Mouse (Mus musculus): ENCODE results near the gene Adamts9.
A peak's percentile ranks its signal among the peaks of the same experiment; 100 is the strongest.

The Adamts9 gene

GRCm38 (mm10) chr6:92860285-92860912 lies 82.9 kb downstream of the Adamts9 start:
- DNase-seq (ENCODE audit: low read depth, low spot score): no peak

GRCm38 (mm10) chr6:92858721-92859510 lies 84.4 kb downstream of the Adamts9 start:
- no peak for DNase-seq (ENCODE audit: low read depth, low spot score)

GRCm38 (mm10) chr6:92857761-92858160 lies 85.5 kb downstream of the Adamts9 start:
- DNase-seq (ENCODE audit: low read depth, low spot score): no peak

GRCm38 (mm10) chr6:92854873-92855272 lies 88.4 kb downstream of the Adamts9 start:
- no peak for DNase-seq (ENCODE audit: low read depth, low spot score)

- peak; percentile 16 for DNase-seq (ENCODE audit: low read depth, low spot score)
Observed at GRCm38 (mm10) chr6:92850250-92850649, 93.0 kb downstream of the Adamts9 start.

GRCm38 (mm10) chr6:92849208-92849607 lies 94.1 kb downstream of the Adamts9 start:
- DNase-seq (ENCODE audit: low read depth, low spot score): no peak

- DNase-seq (ENCODE audit: low read depth, low spot score): no peak
Observed at GRCm38 (mm10) chr6:92846614-92847013, 96.7 kb downstream of the Adamts9 start.

- DNase-seq (ENCODE audit: low read depth, low spot score): no peak
Observed at GRCm38 (mm10) chr6:92845898-92846297, 97.4 kb downstream of the Adamts9 start.

GRCm38 (mm10) chr6:92843474-92843873 lies 99.8 kb downstream of the Adamts9 start:
- DNase-seq (ENCODE audit: low read depth, low spot score): no peak

- no peak for DNase-seq (ENCODE audit: low read depth, low spot score)
Observed at GRCm38 (mm10) chr6:92842000-92842399, 101.3 kb downstream of the Adamts9 start.

GRCm38 (mm10) chr6:92831106-92831505 lies 112.2 kb downstream of the Adamts9 start:
- DNase-seq (ENCODE audit: low read depth, low spot score): no peak

- no peak for DNase-seq (ENCODE audit: low read depth, low spot score)
Observed at GRCm38 (mm10) chr6:92829148-92829547, 114.1 kb downstream of the Adamts9 start.

GRCm38 (mm10) chr6:92827360-92827759 lies 115.9 kb downstream of the Adamts9 start:
- DNase-seq (ENCODE audit: low read depth, low spot score): no peak

- DNase-seq (ENCODE audit: low read depth, low spot score): no peak
Observed at GRCm38 (mm10) chr6:92826561-92826960, 116.7 kb downstream of the Adamts9 start.

GRCm38 (mm10) chr6:92823991-92824390 lies 119.3 kb downstream of the Adamts9 start:
- DNase-seq (ENCODE audit: low read depth, low spot score): no peak

- DNase-seq (ENCODE audit: low read depth, low spot score): no peak
Observed at GRCm38 (mm10) chr6:92822006-92822405, 121.3 kb downstream of the Adamts9 start.

GRCm38 (mm10) chr6:92821606-92822005 lies 121.7 kb downstream of the Adamts9 start:
- no peak for DNase-seq (ENCODE audit: low read depth, low spot score)

GRCm38 (mm10) chr6:92817661-92818060 lies 125.6 kb downstream of the Adamts9 start:
- no peak for DNase-seq (ENCODE audit: low read depth, low spot score)

- DNase-seq (ENCODE audit: low read depth, low spot score): no peak
Observed at GRCm38 (mm10) chr6:92816311-92816751, 127.0 kb downstream of the Adamts9 start, which contains the start of gene A730049H05Rik. TSS of gene A730049H05Rik (plus strand) at chr6:92816478.

- no peak for DNase-seq (ENCODE audit: low read depth, low spot score)
Observed at GRCm38 (mm10) chr6:92812702-92813370, 130.5 kb downstream of the Adamts9 start.

- no peak for DNase-seq (ENCODE audit: low read depth, low spot score)
Observed at GRCm38 (mm10) chr6:92811566-92811965, 131.7 kb downstream of the Adamts9 start.

GRCm38 (mm10) chr6:92810628-92811027 lies 132.7 kb downstream of the Adamts9 start:
- DNase-seq (ENCODE audit: low read depth, low spot score): no peak

Data from embryo, embryonic 11.5 days (tissue).